Mouse (Mus musculus) NIH3T3 (cell line): ENCODE results near the gene Fsd1l.
"Not testable (repeated sequence)": the region's sequence is repeated elsewhere in the genome, so short reads cannot be mapped to it uniquely, and the experiment has no call there.

Experiments
- DNase-seq: peaks from one replicate; pipeline ENCODE4 v3.0.0-alpha.2; 2012; ENCODE audit warnings: low read depth

Gene Fsd1l

GRCm38 (mm10) chr4:53628924-53629323 lies 2.3 kb upstream of the Fsd1l start:
- no peak for DNase-seq

- no peak for DNase-seq
Measured at GRCm38 (mm10) chr4:53630963-53631315, 332 bp upstream of the Fsd1l start.

- DNase-seq = no peak
Measured at GRCm38 (mm10) chr4:53632011-53632349, 709 bp downstream of the Fsd1l start.

GRCm38 (mm10) chr4:53635336-53635735 lies 4.1 kb downstream of the Fsd1l start:
- DNase-seq = peak; percentile 30

- no peak for DNase-seq
Measured at GRCm38 (mm10) chr4:53637269-53637909, 6.1 kb downstream of the Fsd1l start.

GRCm38 (mm10) chr4:53638549-53639123 lies 7.4 kb downstream of the Fsd1l start:
- no peak for DNase-seq

- no peak for DNase-seq
Measured at GRCm38 (mm10) chr4:53658029-53658428, 26.8 kb downstream of the Fsd1l start.

GRCm38 (mm10) chr4:53660711-53661110 lies 29.4 kb downstream of the Fsd1l start:
- no peak for DNase-seq

GRCm38 (mm10) chr4:53682092-53682491 lies 50.8 kb downstream of the Fsd1l start:
- DNase-seq = no peak

GRCm38 (mm10) chr4:53688965-53689364 lies 57.7 kb downstream of the Fsd1l start:
- DNase-seq = no peak

- DNase-seq = no peak
Measured at GRCm38 (mm10) chr4:53691418-53691817, 60.1 kb downstream of the Fsd1l start.

GRCm38 (mm10) chr4:53709166-53709565 lies 77.9 kb downstream of the Fsd1l start:
- not testable (repeated sequence) for DNase-seq

GRCm38 (mm10) chr4:53710021-53710420 lies 78.8 kb downstream of the Fsd1l start:
- DNase-seq = no peak

- no peak for DNase-seq
Measured at GRCm38 (mm10) chr4:53710555-53711328, 79.5 kb downstream of the Fsd1l start.

GRCm38 (mm10) chr4:53713704-53714050 lies 82.4 kb downstream of the Fsd1l start, which contains the start of gene Fktn:
TSS of gene Fktn (plus strand) at chr4:53713998.
- no peak for DNase-seq

- DNase-seq = peak; percentile 95
Measured at GRCm38 (mm10) chr4:53714051-53714814, 83.0 kb downstream of the Fsd1l start.

GRCm38 (mm10) chr4:53715977-53716376 lies 84.7 kb downstream of the Fsd1l start:
- DNase-seq = peak; percentile 28

- no peak for DNase-seq
Measured at GRCm38 (mm10) chr4:53717546-53717945, 86.3 kb downstream of the Fsd1l start.

GRCm38 (mm10) chr4:53718261-53718660 lies 87.0 kb downstream of the Fsd1l start:
- DNase-seq = no peak

- DNase-seq = no peak
Measured at GRCm38 (mm10) chr4:53722506-53722905, 91.2 kb downstream of the Fsd1l start.

GRCm38 (mm10) chr4:53726100-53726499 lies 94.8 kb downstream of the Fsd1l start:
- DNase-seq = not testable (repeated sequence)

- no peak for DNase-seq
Measured at GRCm38 (mm10) chr4:53728121-53728520, 96.8 kb downstream of the Fsd1l start.
